Mouse (Mus musculus) cerebellum, adult 8-10 months (tissue): ENCODE measurements around the gene Nlrp4e.
"Not testable (repeated sequence)": the region's sequence is repeated elsewhere in the genome, so short reads cannot be mapped to it uniquely, and the experiment has no call there.

Experiments used
- DNase-seq: peaks from one replicate; pipeline ENCODE4 v3.0.0; 2022

The Nlrp4e gene

DNA sequence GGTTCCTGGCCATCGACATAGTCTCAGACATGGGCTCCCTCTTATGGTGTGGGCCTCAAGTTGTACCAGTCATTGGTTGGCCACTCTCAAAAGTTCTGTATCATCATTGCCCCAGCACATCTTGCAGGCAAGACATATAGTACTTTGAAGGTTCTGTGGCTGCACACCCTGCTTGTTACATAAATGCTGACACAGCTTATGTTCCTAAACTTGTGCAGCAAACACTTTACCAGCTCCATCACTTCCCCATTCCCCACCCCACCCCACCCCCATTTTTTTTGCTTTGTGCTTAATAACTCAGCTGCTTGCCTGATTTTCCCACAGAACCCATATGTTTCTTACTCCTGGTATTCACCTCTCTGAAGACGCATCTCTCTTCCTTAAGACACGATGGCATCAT, at the start of gene Nlrp4e:
TSS of gene Nlrp4e (plus strand) at position 301 of the 400 bp plus-strand sequence.
- not testable (repeated sequence) for DNase-seq

DNA sequence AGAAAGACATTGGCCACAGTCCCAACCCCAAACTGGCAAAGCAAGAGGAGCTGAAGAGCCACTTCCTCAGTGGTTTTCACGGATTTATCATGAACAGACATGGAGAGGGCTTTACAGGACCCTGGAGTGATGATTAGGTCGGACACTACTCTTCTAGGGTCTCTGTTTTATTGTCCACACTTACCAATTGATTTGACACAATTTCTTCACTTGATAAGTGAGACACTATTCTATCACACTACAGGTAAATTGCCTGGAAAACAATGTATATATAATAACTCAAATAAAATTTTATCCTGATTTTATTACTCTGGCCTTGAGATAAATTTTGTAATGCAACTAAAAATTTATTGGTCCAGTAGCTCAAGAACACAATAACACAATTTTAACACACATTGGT, 49.4 kb upstream of the Nlrp4e start, which contains the start of gene Vmn1r166:
TSS of gene Vmn1r166 (minus strand) at position 101 of the 400 bp plus-strand sequence.
- DNase-seq, result not testable (repeated sequence)

DNA sequence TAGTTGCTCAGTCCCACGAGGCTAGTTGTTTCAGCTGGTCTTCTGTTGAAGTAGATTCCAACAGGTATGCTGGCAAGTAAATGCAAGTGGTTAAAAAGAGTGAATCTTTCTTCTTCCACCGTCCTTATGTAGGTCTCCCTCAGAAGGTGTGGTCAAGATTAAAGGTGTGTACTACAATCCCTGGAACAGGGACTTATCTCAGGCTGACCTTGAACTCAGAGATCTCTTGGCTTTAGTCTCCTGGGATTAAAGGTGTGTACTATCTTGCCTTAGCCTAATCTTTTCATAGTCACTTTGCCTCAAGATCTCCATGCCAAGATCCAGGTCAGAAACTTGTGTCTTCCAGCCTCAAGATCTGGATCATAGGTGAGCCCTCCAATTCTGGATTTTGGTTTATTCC, 22.2 kb upstream of the Nlrp4e start, which contains the start of gene Gm6902:
TSS of gene Gm6902 (minus strand) at position 101 of the 400 bp plus-strand sequence.
- DNase-seq, result not testable (repeated sequence)

DNA sequence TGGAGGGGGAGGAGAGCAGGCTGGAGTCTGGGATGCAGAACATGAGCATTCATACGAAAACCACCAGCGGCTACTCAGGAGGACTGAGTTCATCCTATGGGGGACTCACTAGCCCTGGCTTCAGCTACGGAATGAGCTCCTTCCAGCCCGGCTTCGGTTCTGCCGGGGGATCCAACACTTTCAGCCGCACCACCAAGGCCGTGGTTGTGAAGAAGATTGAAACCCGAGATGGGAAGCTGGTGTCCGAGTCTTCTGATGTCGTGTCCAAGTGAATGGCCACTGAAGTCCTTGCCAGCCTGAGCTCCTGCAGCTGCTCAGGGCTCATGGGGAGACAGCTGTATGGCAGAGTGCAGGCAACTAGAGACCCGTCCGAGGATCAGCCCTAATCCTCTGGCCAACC, 57.3 kb downstream of the Nlrp4e start:
- DNase-seq, result not testable (repeated sequence)

DNA sequence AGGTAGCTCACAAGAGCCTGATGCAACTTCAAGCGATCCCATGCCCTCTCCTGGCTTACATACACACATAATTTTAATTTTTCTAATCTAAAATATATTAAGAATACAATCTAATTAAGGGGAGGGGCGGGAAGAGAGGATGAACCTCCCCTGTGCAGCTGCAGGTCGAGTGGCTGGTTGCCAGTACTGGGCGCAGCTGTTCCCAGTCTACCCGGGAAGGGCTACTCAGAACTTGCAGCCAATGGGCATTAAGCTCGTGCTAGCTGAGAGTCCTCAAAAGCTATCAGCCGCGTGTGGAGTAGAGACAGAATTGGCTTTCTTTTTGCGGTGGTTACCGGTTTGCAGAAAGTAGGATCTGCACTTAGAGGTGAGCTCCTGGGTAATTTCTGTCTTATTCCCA, 84.6 kb downstream of the Nlrp4e start, which contains the start of gene Nlrp5:
TSS of gene Nlrp5 (plus strand) at position 301 of the 400 bp plus-strand sequence.
- no peak for DNase-seq
